Mouse (Mus musculus) neural tube, embryonic 15.5 days (tissue): ENCODE measurements around the gene Lrrk1. TPM values are rescaled to one million over a fixed set of nuclear protein-coding genes. Genes with fewer than 3 reads are reported as not detected.

Experiments
- microRNA-seq: library from miRNA; unstranded; fragments of <30 nt; microRNA quantifications from one replicate; pipeline ENCODE4, GENCODE M21; 2017
- polyA plus RNA-seq: library from polyadenylated mRNA; unstranded; fragments of >200 nt; fragmentation: Nextera tagmentation; extraction: Ambion mirVana; gene quantifications from 2 replicates; pipeline ENCODE4 v1.2.1, GENCODE M21; 2015

The Lrrk1 gene
- polyA plus RNA-seq, 1 experiment from 2014 or later: 5.1 TPM

Small RNAs within 50 kb of the gene (microRNA-seq; reads per million reads assigned to microRNA genes)
- gene Mir7057: not detected

Other genes starting within 250 kb of the Lrrk1 start
- gene Gm10974, start 22.4 kb downstream of the Lrrk1 start, polyA plus RNA-seq: not detected in 2 replicates
- 3.5 and 3.6 TPM in 2 replicates for gene Aldh1a3, start 39.2 kb upstream of the Lrrk1 start, polyA plus RNA-seq